Mouse (Mus musculus) spleen, adult 2 months (tissue): ENCODE measurements around the gene Tdp1. TPM values are rescaled to one million over a fixed set of nuclear protein-coding genes. Genes with fewer than 3 reads are reported as not detected.

Experiments
- DNase-seq, 2 experiments: peaks; one replicate each; pipeline versions ENCODE4 v3.0.0 to v3.0.0-alpha.2; 2012 to 2021; ENCODE audit warnings: low spot score in 2 of 2, low read depth in 1 of 2
- H3K27ac ChIP-seq: fragments of 200-500 bp; 2 replicates; pipeline ENCODE4 v1.5.1; 2012; ENCODE audit warnings: low read length, inconsistent platforms; ENCODE audit not compliant: insufficient read depth
- H3K27me3 ChIP-seq: fragments of 200-500 bp; 2 replicates; pipeline ENCODE4 v1.6.1; 2012; ENCODE audit warnings: mild to moderate bottlenecking, moderate library complexity, low read length, inconsistent platforms; ENCODE audit not compliant: control insufficient read depth, insufficient read depth
- H3K36me3 ChIP-seq: fragments of 200-500 bp; 2 replicates; pipeline ENCODE4 v1.6.1; 2012; ENCODE audit warnings: mild to moderate bottlenecking, low read length, inconsistent platforms; ENCODE audit not compliant: control insufficient read depth, insufficient read depth
- H3K4me1 ChIP-seq: fragments of 200-500 bp; 2 replicates; pipeline ENCODE4 v1.6.1; 2011; ENCODE audit warnings: inconsistent platforms; ENCODE audit not compliant: control insufficient read depth, insufficient read depth, insufficient read length
- H3K4me3 ChIP-seq: fragments of 200-500 bp; 2 replicates; pipeline ENCODE4 v1.5.1; 2011; ENCODE audit warnings: mild to moderate bottlenecking, inconsistent platforms; ENCODE audit not compliant: insufficient read depth, insufficient read length; ENCODE audit errors: extremely low read depth
- CTCF ChIP-seq: fragments of 200-500 bp; IDR thresholded peaks from 2 replicates; pipeline ENCODE4 v1.5.1; 2011; ENCODE audit warnings: mild to moderate bottlenecking, inconsistent platforms; ENCODE audit not compliant: insufficient read depth, insufficient read length, insufficient replicate concordance; ENCODE audit errors: extremely low read depth
- POLR2A ChIP-seq: fragments of 200-500 bp; IDR thresholded peaks from 2 replicates; pipeline ENCODE4 v1.6.1; 2011; ENCODE audit warnings: low read depth, low read length, inconsistent platforms
- WGBS: fragments of 180-500 bp; shearing (Covaris S2); methylation state at CpG from one replicate; pipeline ENCODE4 v1.1.7; 2018; 5-methylcytosine and 5-hydroxymethylcytosine counted together
- polyA plus RNA-seq: library from polyadenylated mRNA; depleted of rRNA; stranded (reverse); fragments of >200 nt; gene quantifications from 2 replicates; pipeline ENCODE4 v1.2.3, GENCODE M21; 2012

Tdp1 gene
- polyA plus RNA-seq, 1 experiment: 8.8 TPM

DNA sequence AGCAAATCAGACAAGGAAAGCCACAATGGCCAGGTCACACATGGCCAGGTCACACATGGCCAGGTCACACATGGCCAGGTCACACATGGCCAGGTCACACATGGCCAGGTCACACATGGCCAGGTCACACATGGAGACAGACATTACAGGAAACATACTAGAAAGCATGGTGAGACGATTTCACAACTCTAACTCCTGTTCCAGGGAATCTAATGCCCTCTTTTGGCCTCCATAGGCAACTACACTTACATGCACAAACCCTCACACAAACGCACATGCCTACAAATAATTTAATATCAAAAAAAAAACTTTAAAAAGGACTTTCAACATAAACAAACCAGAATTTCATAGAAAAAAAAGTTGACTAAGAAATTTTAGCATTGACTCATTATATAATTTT, 34.3 kb upstream of the Tdp1 start:
- Histone ChIP-seq H3K27me3 (no peaks in the 10 kb centered on the region), H3K27ac (no peak overlapping the region), H3K36me3 (no peaks in the 10 kb centered on the region), H3K4me1 (no peaks in the 10 kb centered on the region), H3K4me3 (no peak overlapping the region)
- 75% methylated on average over 2 of the region's 2 CpGs for WGBS
- no peak for TF ChIP-seq POLR2A
- TF ChIP-seq CTCF: no peak
- no peak for DNase-seq

DNA sequence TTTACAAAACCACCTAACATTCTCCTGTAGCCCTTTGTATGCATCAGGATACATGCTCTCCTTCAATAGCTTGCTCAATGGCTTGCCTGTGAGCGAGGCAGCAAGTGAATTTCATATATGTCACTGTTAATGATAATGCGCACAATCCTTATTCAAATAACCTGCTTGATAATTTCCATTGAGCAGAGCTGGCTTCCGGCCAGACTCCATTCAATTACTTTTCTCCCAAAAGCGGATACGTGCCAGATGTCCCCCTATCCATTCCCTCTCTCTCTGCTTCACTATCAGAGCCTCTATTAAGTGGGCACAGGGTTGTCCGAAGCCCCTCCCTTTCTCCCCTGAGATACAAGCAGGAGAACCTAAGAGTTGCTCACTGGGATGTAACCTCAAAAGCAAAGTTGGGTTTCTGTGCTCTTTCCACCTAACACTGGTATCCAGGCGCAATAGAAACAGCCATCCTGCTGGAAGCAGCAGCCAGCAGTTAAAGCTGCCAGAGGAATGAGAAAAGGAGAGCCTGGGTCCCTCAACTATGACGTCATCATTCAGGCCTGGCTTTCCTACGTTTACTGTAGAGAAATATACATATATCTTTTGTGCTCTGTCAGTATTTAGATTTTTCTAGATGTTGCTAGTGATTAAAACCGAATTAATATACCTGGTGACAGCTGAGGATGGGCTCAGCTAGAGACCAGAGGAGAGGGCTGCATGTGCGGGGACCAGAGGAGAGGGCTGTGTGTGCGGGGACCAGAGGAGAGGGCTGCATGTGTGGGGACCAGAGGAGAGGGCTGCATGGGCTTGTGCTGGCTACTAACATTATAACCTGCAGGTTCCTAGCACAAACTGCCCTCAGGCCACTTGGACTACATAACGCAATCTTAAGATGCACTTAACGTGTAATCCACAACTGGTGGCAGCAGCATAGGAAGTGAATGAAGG, 30.7 kb upstream of the Tdp1 start:
- no peak for DNase-seq
- TF ChIP-seq POLR2A (no peak), CTCF (no peak)
- Histone ChIP-seq H3K4me1 (no peaks in the 10 kb centered on the region), H3K27me3 (no peaks in the 10 kb centered on the region), H3K4me3 (no peak overlapping the region), H3K27ac (no peak overlapping the region), H3K36me3 (no peaks in the 10 kb centered on the region)
- 92% methylated on average over 14 of the region's 14 CpGs for WGBS

DNA sequence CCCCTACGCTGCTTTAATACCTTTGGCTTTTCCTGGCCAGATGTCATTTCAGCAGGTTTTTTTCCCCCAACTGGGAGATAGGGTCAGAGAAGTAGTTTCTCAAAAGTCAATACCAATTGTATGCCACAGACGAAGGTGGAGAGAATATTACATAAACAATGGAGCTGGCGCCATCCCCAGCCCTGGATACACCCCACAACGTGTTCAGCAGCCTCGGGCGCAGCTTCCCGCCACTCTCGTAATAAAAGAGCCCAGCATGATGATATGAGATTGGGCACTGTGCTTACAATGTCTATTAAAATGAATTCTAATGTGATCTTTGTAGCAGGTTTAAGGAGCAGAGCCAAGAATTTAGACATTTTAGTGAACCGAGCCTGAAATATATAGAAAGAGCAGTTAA, 28.3 kb upstream of the Tdp1 start:
- no peak for DNase-seq
- WGBS: 86% methylated on average over 9 of the region's 9 CpGs
- TF ChIP-seq CTCF (no peak), POLR2A (no peak)
- Histone ChIP-seq H3K27ac (no peak overlapping the region), H3K27me3 (no peaks in the 10 kb centered on the region), H3K4me1 (no peaks in the 10 kb centered on the region), H3K4me3 (no peak overlapping the region), H3K36me3 (no peaks in the 10 kb centered on the region)

DNA sequence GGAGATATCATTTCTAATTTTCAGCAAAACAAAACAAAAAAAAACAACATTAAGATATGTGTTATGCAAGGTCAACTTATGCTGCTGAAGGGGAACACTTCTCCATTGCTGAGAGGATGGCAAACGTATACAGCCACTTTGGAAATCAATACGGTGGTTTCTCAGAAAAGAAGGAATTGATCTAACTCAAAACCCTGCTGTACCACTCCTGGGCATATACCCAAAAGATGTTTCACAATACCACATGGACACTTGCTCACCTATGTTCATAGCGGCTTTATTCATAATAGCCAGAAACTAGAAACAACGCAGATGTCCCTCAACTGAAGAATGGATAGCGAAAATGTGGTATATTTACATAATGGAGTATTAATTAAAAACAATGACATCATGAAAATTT, 25.7 kb upstream of the Tdp1 start:
- no peak for TF ChIP-seq POLR2A
- TF ChIP-seq CTCF: no peak
- no peak overlapping the region for H3K4me3 ChIP-seq
- no peak for DNase-seq
- no peak overlapping the region for H3K27ac ChIP-seq
- 92% methylated on average over 5 of the region's 5 CpGs for WGBS
- H3K36me3 ChIP-seq: no peaks in the 10 kb centered on the region
- no peaks in the 10 kb centered on the region for H3K4me1 ChIP-seq
- H3K27me3 ChIP-seq: no peaks in the 10 kb centered on the region

DNA sequence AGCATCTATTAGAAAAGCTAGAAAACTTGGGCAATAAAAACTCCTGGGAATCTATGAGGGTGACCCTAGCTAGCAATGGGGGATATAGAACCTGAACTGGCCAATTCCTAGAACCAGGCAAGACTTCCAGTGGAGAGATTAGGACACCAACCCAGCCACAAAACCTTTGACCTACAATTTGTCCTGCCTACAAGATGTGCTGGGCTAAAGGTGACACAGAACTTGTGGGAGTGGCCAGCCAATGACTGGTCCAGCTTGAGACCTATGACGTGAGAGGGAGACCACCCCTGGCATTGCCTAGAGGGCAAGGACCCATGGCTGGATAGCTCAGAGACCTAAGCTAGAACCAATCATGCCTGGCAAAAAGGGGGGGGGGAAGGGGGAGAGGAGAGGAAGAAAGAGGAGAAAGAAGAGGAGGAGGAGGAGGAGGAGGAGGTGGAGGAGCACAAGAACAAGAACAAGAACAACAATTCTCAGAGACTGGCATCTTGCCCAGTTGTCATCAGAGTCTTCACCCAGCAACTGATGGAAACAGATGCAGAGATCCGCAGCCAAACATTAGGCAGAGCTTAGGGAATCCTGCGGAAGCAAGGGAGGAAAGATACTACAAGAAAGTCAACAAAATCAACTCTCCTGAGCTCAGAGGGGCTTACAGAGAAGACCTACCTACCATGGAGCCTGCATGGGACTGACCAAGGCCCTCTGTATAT, 24.8 kb upstream of the Tdp1 start:
- Histone ChIP-seq H3K4me3 (no peak overlapping the region), H3K27ac (no peak overlapping the region), H3K27me3 (no peaks in the 10 kb centered on the region), H3K4me1 (no peaks in the 10 kb centered on the region), H3K36me3 (no peaks in the 10 kb centered on the region)
- 90% methylated on average over 3 of the region's 3 CpGs for WGBS
- DNase-seq: no peak
- no peak for TF ChIP-seq CTCF
- no peak for TF ChIP-seq POLR2A

DNA sequence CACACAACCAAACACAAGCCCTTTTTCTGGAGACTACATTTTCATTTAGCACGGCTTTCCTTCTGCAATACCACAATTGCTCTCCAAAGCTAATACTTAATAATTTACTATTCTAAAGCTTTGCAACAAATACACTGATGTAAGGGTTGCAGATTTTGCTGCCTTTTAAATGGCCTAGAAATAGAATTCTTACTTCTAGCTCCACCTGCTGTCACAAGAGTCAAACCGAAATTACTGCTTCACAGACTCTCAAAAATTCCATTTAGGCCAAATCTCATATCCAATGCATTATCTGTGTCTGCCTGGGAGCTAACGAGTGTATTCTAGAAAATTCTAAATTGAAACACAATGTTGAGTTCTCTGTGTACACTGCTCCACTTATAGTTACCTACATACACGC, 23.3 kb upstream of the Tdp1 start:
- TF ChIP-seq POLR2A: no peak
- TF ChIP-seq CTCF: no peak
- Histone ChIP-seq H3K27me3 (no peaks in the 10 kb centered on the region), H3K4me1 (no peaks in the 10 kb centered on the region), H3K36me3 (no peaks in the 10 kb centered on the region), H3K27ac (no peak overlapping the region), H3K4me3 (no peak overlapping the region)
- DNase-seq: no peak
- 83% methylated on average over 4 of the region's 4 CpGs for WGBS

DNA sequence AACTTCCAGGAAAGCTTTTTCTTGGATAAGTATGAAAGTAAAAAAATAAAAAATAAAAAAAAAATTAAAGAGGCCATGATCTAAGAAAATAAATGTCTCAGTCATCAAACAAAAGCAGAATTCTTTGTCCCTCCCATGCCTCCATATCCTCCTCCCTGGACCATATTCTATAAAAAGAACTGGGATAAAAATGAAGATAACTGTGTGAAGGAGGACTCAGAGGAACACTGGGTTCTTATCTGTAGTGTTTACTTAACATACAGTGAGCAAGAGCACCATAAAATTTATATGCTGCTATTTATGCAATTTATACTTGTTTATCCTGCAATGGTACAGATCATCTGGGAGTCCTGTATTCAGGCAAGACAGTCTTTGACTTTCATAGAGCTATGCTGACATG, 19.7 kb upstream of the Tdp1 start:
- no peak overlapping the region for H3K4me3 ChIP-seq
- no peaks in the 10 kb centered on the region for H3K27me3 ChIP-seq
- H3K36me3 ChIP-seq: no peaks in the 10 kb centered on the region
- no peak for DNase-seq
- TF ChIP-seq POLR2A (no peak), CTCF (no peak)
- H3K27ac ChIP-seq: no peak overlapping the region
- H3K4me1 ChIP-seq: no peaks in the 10 kb centered on the region
